Mouse (Mus musculus): ENCODE measurements around the gene Insm1.
A peak's percentile ranks its signal among the peaks of the same experiment; 100 is the strongest.

The Insm1 gene

GRCm38 (mm10) chr2:146221076-146221928 is at the start of gene Insm1:
Gene Insm1 (plus strand): TSS chr2:146221921.
- DNase-seq (ENCODE audit: low read depth, low spot score) = peak; percentile 84

- no peak for DNase-seq (ENCODE audit: low read depth, low spot score)
These were observed 49.6 kb upstream of the Insm1 start for GRCm38 (mm10) chr2:146172106-146172505.

- DNase-seq (ENCODE audit: low read depth, low spot score) = no peak
These were observed 47.5 kb upstream of the Insm1 start for GRCm38 (mm10) chr2:146174173-146174572.

- peak; percentile 21 for DNase-seq (ENCODE audit: low read depth, low spot score)
These were observed 43.0 kb upstream of the Insm1 start for GRCm38 (mm10) chr2:146178718-146179117.

GRCm38 (mm10) chr2:146183830-146184793 is 37.6 kb upstream of the Insm1 start:
- DNase-seq (ENCODE audit: low read depth, low spot score) = no peak

GRCm38 (mm10) chr2:146196126-146196525 is 25.6 kb upstream of the Insm1 start:
- DNase-seq (ENCODE audit: low read depth, low spot score) = no peak

GRCm38 (mm10) chr2:146197947-146198346 is 23.8 kb upstream of the Insm1 start:
- DNase-seq (ENCODE audit: low read depth, low spot score) = no peak

- no peak for DNase-seq (ENCODE audit: low read depth, low spot score)
These were observed 10.8 kb upstream of the Insm1 start for GRCm38 (mm10) chr2:146210968-146211367.

- DNase-seq (ENCODE audit: low read depth, low spot score) = peak; percentile 87
These were observed 7.0 kb upstream of the Insm1 start for GRCm38 (mm10) chr2:146214715-146215114.

GRCm38 (mm10) chr2:146216111-146217064 is 5.3 kb upstream of the Insm1 start:
- no peak for DNase-seq (ENCODE audit: low read depth, low spot score)

GRCm38 (mm10) chr2:146217227-146217980 is 4.3 kb upstream of the Insm1 start:
- DNase-seq (ENCODE audit: low read depth, low spot score) = peak; percentile 41

GRCm38 (mm10) chr2:146218161-146218691 is 3.5 kb upstream of the Insm1 start:
- peak; percentile 67 for DNase-seq (ENCODE audit: low read depth, low spot score)

GRCm38 (mm10) chr2:146218881-146219535 is 2.7 kb upstream of the Insm1 start:
- DNase-seq (ENCODE audit: low read depth, low spot score) = peak; percentile 41

- DNase-seq (ENCODE audit: low read depth, low spot score) = no peak
These were observed 1.9 kb upstream of the Insm1 start for GRCm38 (mm10) chr2:146219791-146220190.

GRCm38 (mm10) chr2:146220591-146221075 is 1.1 kb upstream of the Insm1 start:
- no peak for DNase-seq (ENCODE audit: low read depth, low spot score)

GRCm38 (mm10) chr2:146221929-146222278 is 183 bp downstream of the Insm1 start:
- peak; percentile 66 for DNase-seq (ENCODE audit: low read depth, low spot score)

- peak; percentile 59 for DNase-seq (ENCODE audit: low read depth, low spot score)
These were observed 806 bp downstream of the Insm1 start for GRCm38 (mm10) chr2:146222279-146223175.

- DNase-seq (ENCODE audit: low read depth, low spot score) = peak; percentile 69
These were observed 1.6 kb downstream of the Insm1 start for GRCm38 (mm10) chr2:146223176-146223905.
